In the genomic region with DNA sequence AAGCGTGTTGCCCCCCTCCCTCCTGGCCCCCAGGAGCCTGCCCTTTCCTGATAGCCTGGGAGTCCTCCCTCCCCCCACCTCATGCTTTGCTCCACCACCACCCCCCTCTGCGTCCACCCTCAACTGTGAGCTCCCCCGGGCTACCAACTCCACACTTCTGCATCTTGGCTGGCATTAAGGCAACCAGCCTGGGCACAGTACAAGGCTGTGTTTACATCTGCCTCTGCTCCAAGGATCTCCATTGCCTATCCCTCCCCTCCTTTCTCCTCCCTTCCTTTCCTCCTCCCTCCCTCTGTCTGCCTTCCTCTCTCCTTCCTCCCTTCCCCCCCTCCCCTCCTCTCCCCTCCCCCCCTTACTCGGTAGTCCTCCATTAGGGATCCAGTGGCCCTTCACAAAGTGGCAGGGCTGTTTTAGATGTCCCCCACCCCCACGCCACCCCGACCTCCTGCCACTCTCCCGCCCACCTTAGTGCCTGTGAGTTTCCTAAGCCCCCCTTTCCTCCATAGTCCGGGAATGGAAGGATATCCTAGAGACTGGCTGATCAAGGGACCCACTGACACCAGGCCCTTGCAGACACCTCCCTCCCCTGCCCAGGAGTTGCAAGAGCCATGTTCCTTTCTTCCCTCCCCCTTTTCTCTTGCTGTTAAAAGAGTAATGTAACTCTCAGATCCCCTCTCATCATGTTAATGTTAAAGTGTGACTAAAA, we compare ENCODE assay signal across 9 mouse cellular contexts. TPM values are rescaled to one million over a fixed set of nuclear protein-coding genes. Genes with fewer than 3 reads are reported as not detected.
DNase-seq lines count a peak whose midpoint lies in the region; ATAC-seq and TF ChIP-seq lines count a peak whose summit lies in the region.
"Had no signal": no experiment of that assay in that cellular context is flagged by ENCODE, and none has a peak within 500 bp of the region (broad histone marks: within the 10 kb centered on the region; RNA-seq: fewer than 3 reads in every experiment).

No protein-coding gene starts in this region.

- H3K4me2 ChIP-seq in hindbrain, embryonic 14.5 days (replicated peaks), result peak overlapping the region; percentile 7; the same call in 1 of the 2 replicates
- peak overlapping the region; percentile 43 for H3K4me2 ChIP-seq in midbrain, postnatal 0 days (ENCODE audit: low read depth, low read length, poor library complexity, severe bottlenecking)
- H3K4me2 ChIP-seq: liver, embryonic 15.5 days had no signal

- TF ChIP-seq CTCF in layer of hippocampus, adult 2 months (conservative IDR thresholded peaks at IDR 0.05), result no peak
- TF ChIP-seq CTCF in midbrain, postnatal 0 days (IDR thresholded peaks at IDR 0.05), result no peak

- no peaks in the 10 kb centered on the region for H3K27me3 ChIP-seq in hindbrain, embryonic 14.5 days (ENCODE audit: control insufficient read depth, insufficient read depth, low read length)
- H3K27me3 ChIP-seq in midbrain, postnatal 0 days (ENCODE audit: insufficient read depth, low read length), result no peaks in the 10 kb centered on the region

- H3K36me3 ChIP-seq in hindbrain, embryonic 14.5 days (replicated peaks; ENCODE audit: control insufficient read depth, insufficient read depth), result no peaks in the 10 kb centered on the region
- H3K36me3 ChIP-seq in midbrain, postnatal 0 days (ENCODE audit: insufficient read depth, low read length), result no peaks in the 10 kb centered on the region
- H3K36me3 ChIP-seq: liver, embryonic 15.5 days had no signal

- H3K4me1 ChIP-seq in hindbrain, embryonic 14.5 days (replicated peaks; ENCODE audit: control insufficient read depth, insufficient read depth, low read length), result peaks cover 18% of the 10 kb centered on the region
- H3K4me1 ChIP-seq in midbrain, postnatal 0 days (ENCODE audit: insufficient read depth, low read length), result peaks cover 19% of the 10 kb centered on the region; the same call in 1 of the 2 replicates
- H3K4me1 ChIP-seq: liver, embryonic 15.5 days had no signal

- no peak overlapping the region for H3K9ac ChIP-seq in hindbrain, embryonic 14.5 days
- no peak overlapping the region for H3K9ac ChIP-seq in midbrain, postnatal 0 days (replicated peaks; ENCODE audit: low read length, poor library complexity, severe bottlenecking)
- H3K9ac ChIP-seq: liver, embryonic 15.5 days had no signal

- peak; percentile 32 for DNase-seq in embryo, embryonic 10 days (ENCODE audit: low spot score)
- no peak for DNase-seq in embryo, embryonic 10.5 days (ENCODE audit: low spot score)
- no peak for DNase-seq in layer of hippocampus, adult 2 months (ENCODE audit: low spot score in 2 of 2)
- no peak for DNase-seq in layer of hippocampus, adult 8-10 months (ENCODE audit: low spot score in 2 of 2)
- DNase-seq in hindbrain, embryonic 14.5 days (ENCODE audit: low spot score), result no peak
- no peak for DNase-seq in midbrain, postnatal 0 days (ENCODE audit: low spot score)
- DNase-seq in testis, postnatal 14 days (ENCODE audit: low spot score), result no peak
- DNase-seq in gastrocnemius, adult 18-20 months (ENCODE audit: low spot score), result no peak

- no peaks in the 10 kb centered on the region for H3K9me3 ChIP-seq in hindbrain, embryonic 14.5 days (ENCODE audit: control insufficient read depth, low read length)
- H3K9me3 ChIP-seq in midbrain, postnatal 0 days (ENCODE audit: low read length), result no peaks in the 10 kb centered on the region
- H3K9me3 ChIP-seq: liver, embryonic 15.5 days had no signal

- ATAC-seq in hindbrain, embryonic 14.5 days (ENCODE audit: low FRiP score), result no peak
- peak; percentile 67; the same call in 1 of the 2 replicates for ATAC-seq in midbrain, postnatal 0 days (ENCODE audit: low FRiP score)

- WGBS in hindbrain, embryonic 14.5 days, result 35% methylated on average over 8 of the region's 8 CpGs
- 38% methylated on average over 7 of the region's 8 CpGs for WGBS in midbrain, postnatal 0 days

- H3K27ac ChIP-seq in layer of hippocampus, adult 2 months, result peak overlapping the region; percentile 95
- H3K27ac ChIP-seq in hindbrain, embryonic 14.5 days, result 0 out of 2 replicates have a peak overlapping the region, but pooled peaks have one; percentile 65
- H3K27ac ChIP-seq in midbrain, postnatal 0 days (ENCODE audit: low read depth, low read length), result peak overlapping the region; percentile 86
- H3K27ac ChIP-seq: liver, embryonic 15.5 days had no signal

- H3K4me3 ChIP-seq in layer of hippocampus, adult 2 months, result peak overlapping the region; percentile 25; the same call in 1 of the 2 replicates
- no peak overlapping the region for H3K4me3 ChIP-seq in hindbrain, embryonic 14.5 days (replicated peaks; ENCODE audit: low read length)
- H3K4me3 ChIP-seq in midbrain, postnatal 0 days (ENCODE audit: low read depth, low read length), result no peak overlapping the region
- H3K4me3 ChIP-seq: liver, embryonic 15.5 days had no signal

RNA-seq across cellular contexts. Expression of gene Neurl1b, which starts 34.2 kb away (rescaled TPM):
- total RNA-seq in layer of hippocampus, adult 2 months (2021), result 10 to 100 TPM; 68.8 to 75.0 TPM
- 10 to 100 TPM; 61.3 to 87.0 (median 69.3) TPM for total RNA-seq in layer of hippocampus, adult 8-10 months (2022)
- polyA plus RNA-seq in hindbrain, embryonic 14.5 days (2014; fragmentation: Nextera tagmentation; extraction: Ambion mirVana), result 1.9 and 2.1 TPM in 2 replicates
- total RNA-seq in midbrain, postnatal 0 days (2014; rRNA removed), result 51.1 and 69.7 TPM in 2 replicates
- 2.1 and 2.3 TPM in 2 replicates for polyA plus RNA-seq in midbrain, postnatal 0 days (2015; fragmentation: Nextera tagmentation; extraction: Ambion mirVana)
- 1 to 10 TPM; 2.6 to 3.0 TPM for total RNA-seq in gastrocnemius, adult 18-20 months (2021)

Comparison
In these comparisons a context has a peak if more than half of its experiments do, and no peak if none do; other contexts are left out.
1. RNA of gene Neurl1b, which starts 34.2 kb away (total RNA-seq): 61.3 to 87.0 TPM in layer of hippocampus, adult 8-10 months, 68.8 to 75.0 TPM in layer of hippocampus, adult 2 months and 51.1 to 69.7 TPM in midbrain, postnatal 0 days; 2.6 to 3.0 TPM in gastrocnemius, adult 18-20 months; every median in the first group is over 10 times any median in the second.
2. Peak in every context shown above with its lines, with median percentiles within 50 percentile points of each other: H3K27ac ChIP-seq.